Mouse (Mus musculus): ENCODE data around the gene Pgs1. TPM values are rescaled to one million over a fixed set of nuclear protein-coding genes. Genes with fewer than 3 reads are reported as not detected.

The Pgs1 gene
- total RNA-seq, 2 experiments from 2014 or later, result 18.7 to 27.2 TPM

GRCm38 (mm10) chr11:117974327-117975125 lies 11.6 kb upstream of the Pgs1 start:
- ATAC-seq (ENCODE audit: poor library complexity, severe bottlenecking), result 0 out of 2 replicates have a peak, but pooled peaks have one; percentile 36

DNA sequence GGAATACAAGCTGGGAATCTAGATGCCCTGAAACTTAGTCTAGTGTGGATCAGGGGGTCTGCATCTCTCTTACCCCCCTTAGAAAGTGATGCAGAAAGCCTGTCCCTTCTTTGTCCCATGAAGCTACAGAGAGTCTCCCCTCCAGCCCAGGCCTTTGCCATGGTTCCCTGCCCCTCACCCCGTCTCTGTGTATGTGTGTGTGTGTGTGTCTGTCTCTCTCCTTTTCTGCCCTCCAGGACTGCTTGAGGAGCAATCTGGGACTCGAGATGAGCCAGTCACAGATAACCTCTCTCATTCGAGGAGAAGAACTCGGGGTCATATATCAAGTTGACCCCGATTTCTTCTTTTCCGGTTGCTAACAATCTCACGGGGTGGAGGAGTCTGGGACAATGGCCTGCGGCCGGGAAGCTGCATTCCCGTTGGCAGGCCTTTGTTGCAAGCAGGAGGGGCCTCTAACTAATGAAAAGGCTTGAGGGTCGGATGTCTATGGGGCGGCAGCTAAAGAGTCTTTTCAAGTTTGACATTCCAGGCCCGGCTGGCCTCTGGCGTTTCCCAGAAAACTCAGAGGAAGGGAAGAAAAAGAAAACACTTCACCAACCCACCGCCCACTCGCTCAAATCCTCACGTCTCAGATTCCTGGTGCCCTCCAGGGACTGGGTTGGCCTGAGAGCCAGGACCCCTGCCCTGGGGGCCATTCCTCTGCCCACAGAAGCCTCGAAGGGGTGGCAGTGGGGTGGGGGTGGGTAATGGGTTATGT lies 10.7 kb upstream of the Pgs1 start:
- ATAC-seq (ENCODE audit: poor library complexity, severe bottlenecking), result no peak

- ATAC-seq (ENCODE audit: poor library complexity, severe bottlenecking), result peak; percentile 70
Observed at GRCm38 (mm10) chr11:117976081-117976582, 10.0 kb upstream of the Pgs1 start.

DNA sequence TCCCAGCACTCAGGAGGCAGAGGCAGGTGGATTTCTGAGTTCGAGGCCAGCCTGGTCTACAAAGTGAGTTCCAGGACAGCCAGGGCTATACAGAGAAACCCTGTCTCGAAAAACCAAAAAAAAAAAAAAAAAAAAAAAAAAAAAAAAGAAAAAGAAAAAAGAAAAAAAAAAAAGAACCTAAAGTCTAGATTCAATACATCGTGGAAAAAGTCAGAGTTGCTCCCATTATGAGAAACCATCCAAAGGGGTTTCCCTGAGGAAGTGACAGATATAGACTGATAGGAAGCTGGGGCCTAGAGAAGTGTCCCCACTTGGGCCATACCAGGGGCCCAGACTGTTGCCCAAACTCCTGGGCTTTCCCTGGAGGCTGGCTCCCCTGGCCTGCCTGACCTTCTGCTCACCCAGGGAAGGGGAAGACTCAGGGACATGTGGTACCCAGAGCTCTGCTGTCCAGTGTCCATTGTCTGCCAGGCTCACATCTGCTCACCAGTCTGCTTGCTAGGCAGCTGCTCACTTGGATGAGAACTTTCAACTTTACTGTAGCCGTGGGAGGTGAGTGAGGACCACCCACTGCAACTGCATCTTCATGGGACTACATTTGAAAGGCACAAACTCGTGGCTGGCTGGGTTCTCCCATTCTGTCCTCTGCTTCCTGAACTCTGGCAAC lies 8.3 kb upstream of the Pgs1 start:
- no peak for ATAC-seq (ENCODE audit: poor library complexity, severe bottlenecking)

DNA sequence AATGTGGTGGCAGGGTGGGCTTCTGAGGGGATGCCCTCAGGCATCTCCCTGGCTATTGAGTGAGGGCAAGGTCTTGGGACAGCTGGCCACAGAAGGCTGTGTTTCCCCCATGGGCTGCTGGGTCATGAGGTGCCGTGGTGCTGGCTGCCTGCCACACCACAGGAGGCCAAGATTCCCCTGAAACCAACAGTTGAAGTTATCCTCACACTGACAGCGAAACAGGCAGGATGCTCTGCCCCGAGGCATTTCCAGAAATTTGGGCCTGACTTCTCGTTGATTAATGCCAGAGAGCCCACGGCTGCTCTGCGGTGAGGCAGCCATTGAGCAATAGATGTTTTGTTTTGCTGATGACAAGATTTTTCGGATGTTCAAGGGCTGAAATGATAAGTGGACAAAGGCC lies 6.7 kb upstream of the Pgs1 start:
- peak; percentile 58 for ATAC-seq (ENCODE audit: poor library complexity, severe bottlenecking)

DNA sequence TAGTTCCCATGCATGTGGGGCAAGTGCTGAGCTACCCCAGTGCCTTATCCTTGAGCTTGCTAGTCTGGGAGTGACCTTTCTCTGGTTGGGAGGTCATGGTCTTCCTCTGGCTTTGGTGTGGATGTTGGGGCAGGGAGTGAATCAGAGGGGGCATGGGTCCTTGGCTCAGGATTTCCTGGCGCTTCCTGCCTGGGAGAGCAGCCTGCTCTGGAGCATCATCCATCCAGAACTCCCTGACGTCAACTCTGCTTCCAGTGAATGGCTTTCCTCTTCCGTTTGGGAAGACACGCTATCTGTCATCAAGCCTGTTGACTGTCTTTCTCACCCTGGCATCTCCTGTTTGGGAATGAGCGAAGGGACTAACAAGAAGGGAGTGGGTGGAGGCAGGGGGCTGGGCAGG lies 3.7 kb upstream of the Pgs1 start:
- no peak for ATAC-seq (ENCODE audit: poor library complexity, severe bottlenecking)

DNA sequence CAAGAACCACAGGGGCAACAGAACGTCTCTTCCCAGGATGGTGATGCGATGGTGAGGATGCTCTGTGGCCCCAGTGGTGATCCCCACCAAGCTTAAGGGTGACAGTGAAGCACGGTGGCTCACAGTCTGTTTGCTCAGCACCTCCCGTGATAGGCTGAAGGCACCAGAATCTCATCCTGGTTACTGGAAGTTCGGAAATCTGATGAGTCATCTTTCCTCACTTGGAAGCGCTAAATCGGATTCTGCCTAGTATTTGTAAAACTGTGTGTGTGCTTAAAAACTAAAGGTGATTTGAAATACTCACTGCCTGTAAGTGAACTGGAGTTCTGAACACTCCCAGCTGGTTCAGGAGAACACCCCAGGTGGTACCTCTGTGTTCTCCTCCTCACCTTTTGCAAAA lies 2.3 kb upstream of the Pgs1 start:
- no peak for ATAC-seq (ENCODE audit: poor library complexity, severe bottlenecking)

- peak; percentile 56 for ATAC-seq (ENCODE audit: poor library complexity, severe bottlenecking)
Observed at GRCm38 (mm10) chr11:117987032-117987451, 950 bp downstream of the Pgs1 start.

- ATAC-seq (ENCODE audit: poor library complexity, severe bottlenecking), result no peak
Observed at GRCm38 (mm10) chr11:117987968-117988367, 1.9 kb downstream of the Pgs1 start.

DNA sequence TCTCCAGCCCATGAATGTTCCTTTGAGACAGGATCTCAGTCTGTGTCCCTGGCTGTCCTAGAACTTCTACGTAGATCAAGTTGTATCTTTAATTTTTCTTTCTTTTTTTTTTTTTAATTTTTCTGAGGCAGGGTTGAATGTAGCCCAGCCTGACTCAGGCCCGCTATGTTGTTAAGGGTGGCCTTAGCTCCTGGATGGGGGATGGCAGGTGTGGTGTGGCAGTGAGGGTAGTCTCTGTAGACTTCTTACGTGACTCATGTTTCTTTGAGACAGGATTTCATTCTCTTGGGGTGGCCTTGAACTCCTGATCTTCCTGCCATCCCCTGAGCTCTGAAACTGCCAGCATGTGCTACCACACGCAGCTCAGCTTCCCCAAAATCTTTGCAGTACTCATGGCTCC lies 3.1 kb downstream of the Pgs1 start:
- ATAC-seq (ENCODE audit: poor library complexity, severe bottlenecking), result no peak

- no peak for ATAC-seq (ENCODE audit: poor library complexity, severe bottlenecking)
Observed at GRCm38 (mm10) chr11:117989926-117990325, 3.8 kb downstream of the Pgs1 start.

- peak; percentile 78 for ATAC-seq (ENCODE audit: poor library complexity, severe bottlenecking)
Observed at GRCm38 (mm10) chr11:117991502-117992470, 5.7 kb downstream of the Pgs1 start.

DNA sequence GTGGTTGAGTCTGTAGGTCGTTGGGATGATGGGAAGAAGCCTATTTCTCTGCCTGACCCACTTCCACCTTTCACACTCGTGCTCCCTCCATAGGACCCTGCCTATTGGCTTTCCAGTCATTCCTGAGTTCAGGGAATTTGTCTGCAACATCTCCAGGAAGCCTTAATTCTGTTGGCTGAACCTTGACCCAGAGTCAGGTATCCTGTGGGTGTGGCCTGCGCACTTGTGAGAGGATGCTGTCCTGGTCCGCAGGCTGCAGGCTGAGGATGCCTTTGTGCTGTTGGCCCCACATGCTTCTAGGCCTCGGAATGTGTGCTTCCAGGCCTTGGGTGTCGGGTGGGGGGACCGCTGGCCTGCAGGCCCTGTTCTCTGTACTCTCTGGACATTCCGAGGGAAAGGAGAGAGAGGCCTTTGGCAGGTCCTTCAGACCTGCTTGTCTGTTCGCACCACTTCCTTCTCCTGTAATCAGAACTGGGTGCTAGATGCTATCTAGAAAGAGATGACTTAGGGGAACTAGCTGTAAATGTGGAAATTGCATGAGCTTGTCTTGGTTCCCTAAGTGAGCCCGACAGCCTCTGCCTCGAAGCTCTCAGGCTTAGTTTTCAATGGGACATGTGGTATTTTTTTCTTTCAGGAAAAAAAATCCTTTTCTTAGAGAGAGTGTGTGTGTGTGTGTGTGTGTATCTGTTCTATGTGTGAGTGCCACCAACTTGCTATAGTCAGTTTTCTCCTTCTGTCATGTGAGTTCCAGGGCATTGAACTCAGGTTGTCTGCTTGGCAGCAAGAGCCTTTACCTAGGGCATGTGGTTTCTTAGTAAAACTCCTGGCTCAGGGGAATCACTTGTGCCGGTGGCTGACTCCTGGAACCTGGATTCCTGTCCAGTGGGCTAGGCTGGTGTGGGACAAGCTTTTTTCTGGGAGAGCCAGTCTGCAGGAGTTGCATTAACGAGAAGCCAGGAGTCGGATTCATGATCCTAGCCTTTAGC lies 7.4 kb downstream of the Pgs1 start:
- ATAC-seq (ENCODE audit: poor library complexity, severe bottlenecking), result peak; percentile 57

DNA sequence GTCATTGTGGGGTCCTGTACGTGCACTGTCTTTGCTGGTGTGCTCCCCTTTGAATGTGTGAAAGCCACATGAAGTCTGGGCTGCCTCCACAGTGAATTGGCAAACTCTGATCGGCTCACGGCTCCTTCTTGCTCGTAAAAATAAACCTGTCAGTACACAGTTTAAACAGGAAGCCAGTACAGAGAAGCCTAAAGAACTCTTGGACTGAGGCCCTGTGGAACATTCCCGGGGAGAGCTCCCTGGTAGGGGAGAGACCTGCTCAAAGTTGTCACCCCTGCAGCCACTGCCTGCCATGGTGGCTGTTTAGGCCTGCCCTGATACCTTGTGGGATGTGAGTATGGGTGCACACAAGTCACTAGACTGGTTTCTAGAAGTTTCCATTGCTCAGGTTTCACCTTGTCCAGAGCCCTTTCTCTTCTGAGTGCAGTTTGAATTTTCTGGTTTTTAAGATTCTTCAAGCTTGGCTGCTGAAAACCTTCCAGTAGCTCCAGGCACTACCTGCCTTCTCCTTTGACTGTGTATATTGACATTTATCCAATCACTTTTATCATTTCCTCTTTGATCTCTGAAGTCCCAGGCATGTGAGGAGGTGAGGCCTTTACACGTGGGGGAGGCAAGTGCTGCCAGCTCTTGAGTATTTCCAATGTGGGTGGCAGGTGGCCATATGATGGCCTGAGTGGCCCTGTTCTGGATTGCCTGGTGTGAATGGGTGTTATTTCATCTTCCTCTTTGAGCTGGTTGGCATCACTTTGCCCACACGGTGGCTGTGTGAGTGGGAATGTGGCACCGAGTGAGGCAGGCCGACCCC lies 8.4 kb downstream of the Pgs1 start:
- ATAC-seq (ENCODE audit: poor library complexity, severe bottlenecking), result no peak

- no peak for ATAC-seq (ENCODE audit: poor library complexity, severe bottlenecking)
Observed at GRCm38 (mm10) chr11:117995255-117995654, 9.2 kb downstream of the Pgs1 start.

GRCm38 (mm10) chr11:117995661-117996060 lies 9.6 kb downstream of the Pgs1 start:
- no peak for ATAC-seq (ENCODE audit: poor library complexity, severe bottlenecking)

DNA sequence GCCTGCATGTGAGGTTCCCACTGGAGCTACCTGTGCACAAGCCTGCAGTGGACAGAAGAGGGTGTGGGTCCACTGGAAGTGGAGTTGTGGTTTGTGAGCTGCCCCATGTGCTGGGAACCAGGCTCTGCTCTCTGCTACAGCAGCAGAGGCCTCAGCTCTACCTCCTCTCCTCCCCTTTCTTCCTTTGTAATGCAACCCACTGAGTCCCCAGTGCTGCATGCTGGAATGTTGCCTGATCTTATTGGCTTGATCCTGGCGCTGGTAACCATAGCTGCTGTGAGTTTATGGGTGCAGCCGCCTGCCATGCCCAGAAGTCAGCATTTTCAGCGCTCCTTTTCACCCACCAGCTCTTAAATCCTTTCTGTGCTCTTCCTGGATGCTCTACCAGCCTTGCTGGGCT lies 10.0 kb downstream of the Pgs1 start:
- no peak for ATAC-seq (ENCODE audit: poor library complexity, severe bottlenecking)

DNA sequence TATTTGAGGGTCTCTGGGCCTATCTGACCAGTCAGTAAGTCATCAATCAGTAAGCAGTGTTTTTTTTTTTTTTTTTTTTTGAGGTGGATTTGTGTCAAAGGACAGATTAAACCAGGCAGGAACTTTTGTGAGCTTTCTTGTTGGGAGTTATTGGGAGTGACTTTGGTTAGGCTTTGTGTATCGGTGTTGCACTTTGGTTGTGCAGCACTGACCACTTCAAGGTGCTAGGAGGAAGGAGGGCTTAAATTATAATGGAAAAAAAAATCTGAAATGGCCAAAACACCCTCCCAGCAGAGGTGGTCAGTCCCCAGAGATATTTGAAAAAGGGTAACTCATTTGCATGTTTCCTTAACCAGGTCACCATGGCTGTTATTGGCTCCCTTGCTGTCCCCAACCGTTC lies 11.0 kb downstream of the Pgs1 start:
- ATAC-seq (ENCODE audit: poor library complexity, severe bottlenecking), result no peak
